Mouse (Mus musculus) liver, postnatal 0 days (tissue): ENCODE measurements at regions not wholly inside any gene's neighbourhood (a gene's known extent, or its start where the extent isn't known, plus 50 kb on each side); places are given as distances from the start of the nearest gene placed in this dataset.

Source experiments
- CTCF ChIP-seq: sonication (generic); IDR thresholded peaks from 2 replicates; pipeline ENCODE4 v1.5.1; 2016; ENCODE audit warnings: antibody characterized with exemption, low read depth
- EP300 ChIP-seq: IDR thresholded peaks from 2 replicates; pipeline ENCODE4 v1.6.1; 2016; ENCODE audit warnings: antibody characterized with exemption, low read depth, mild to moderate bottlenecking

DNA sequence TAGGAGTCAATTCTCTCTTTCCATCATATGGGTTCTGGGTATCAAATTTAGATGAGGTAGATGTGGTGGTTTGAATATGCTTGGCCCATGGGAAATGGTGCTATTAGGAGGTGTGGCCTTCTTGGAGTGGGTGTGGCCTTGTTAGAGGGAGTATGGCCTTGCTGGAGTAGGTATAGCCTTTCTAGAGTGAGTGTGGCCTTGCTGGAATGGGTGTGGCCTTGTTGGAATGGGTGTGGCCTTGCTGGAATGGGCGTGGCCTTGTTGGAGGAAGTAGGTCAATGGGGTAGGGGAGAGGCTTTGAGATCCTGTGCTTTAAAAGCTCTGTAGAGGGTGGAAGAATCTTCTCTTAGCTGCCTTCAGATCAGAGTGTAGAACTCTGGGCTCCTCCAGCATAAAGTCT, 157.8 kb upstream of the Foxn2 start:
- TF ChIP-seq CTCF (no peak), EP300 (no peak)
